ENCODE assay signal across 10 mouse cellular contexts in genomic region chr5:113461998-113462625, GRCm38 (mm10). TPM values are rescaled to one million over a fixed set of nuclear protein-coding genes. Genes with fewer than 3 reads are reported as not detected.
DNase-seq lines count a peak whose midpoint lies in the region; ATAC-seq lines count a peak whose summit lies in the region.
"Had no signal": no experiment of that assay in that cellular context is flagged by ENCODE, and none has a peak within 500 bp of the region (broad histone marks: within the 10 kb centered on the region; RNA-seq: fewer than 3 reads in every experiment).

No protein-coding gene starts in this region.

- peaks cover 33% of the 10 kb centered on the region; the same call in 1 of the 2 replicates for H3K27me3 ChIP-seq in hindbrain, embryonic 13.5 days
- peaks cover 25% of the 10 kb centered on the region for H3K27me3 ChIP-seq in neural tube, embryonic 13.5 days

- H3K4me2 ChIP-seq in hindbrain, embryonic 13.5 days = peak overlapping the region; percentile 51
- peak overlapping the region; percentile 52 for H3K4me2 ChIP-seq in neural tube, embryonic 13.5 days

- H3K9ac ChIP-seq in hindbrain, embryonic 13.5 days = peak overlapping the region; percentile 49; the same call in 1 of the 2 replicates
- peak overlapping the region; percentile 56 for H3K9ac ChIP-seq in neural tube, embryonic 13.5 days

- 0 out of 2 replicates have a peak, but pooled peaks have one; percentile 18 for ATAC-seq in cerebellum, adult (ENCODE audit: insufficient number of reproducible peaks, low FRiP score, low TSS enrichment)
- ATAC-seq in hindbrain, embryonic 13.5 days (ENCODE audit: low FRiP score) = no peak
- ATAC-seq in neural tube, embryonic 13.5 days (ENCODE audit: low read depth) = 0 out of 2 replicates have a peak, but pooled peaks have one; percentile 24
- ATAC-seq: intestine, postnatal 0 days had no signal

- H3K9me3 ChIP-seq in hindbrain, embryonic 13.5 days = no peaks in the 10 kb centered on the region
- H3K9me3 ChIP-seq in neural tube, embryonic 13.5 days = no peaks in the 10 kb centered on the region

- H3K4me1 ChIP-seq in hindbrain, embryonic 13.5 days (replicated peaks) = peaks cover 50% of the 10 kb centered on the region
- H3K4me1 ChIP-seq in neural tube, embryonic 13.5 days (replicated peaks) = peaks cover 40% of the 10 kb centered on the region

- WGBS in hindbrain, embryonic 13.5 days = 18% methylated on average over 21 of the region's 21 CpGs
- WGBS in neural tube, embryonic 13.5 days = 23% methylated on average over 21 of the region's 21 CpGs

- no peaks in the 10 kb centered on the region for H3K36me3 ChIP-seq in hindbrain, embryonic 13.5 days
- H3K36me3 ChIP-seq in neural tube, embryonic 13.5 days = no peaks in the 10 kb centered on the region

- no peak for DNase-seq in cerebellum, adult 9-10 months
- peak; percentile 34 for DNase-seq in right cerebral cortex, adult 18-20 months
- DNase-seq in right cerebral cortex, postnatal 4 days = no peak
- no peak for DNase-seq in thymus, postnatal 0 days (ENCODE audit: low spot score)
- DNase-seq in kidney, adult 9 months = no peak
- DNase-seq: thymus, postnatal 36 days had no signal

- H3K27ac ChIP-seq in hindbrain, embryonic 13.5 days = peak overlapping the region; percentile 50
- H3K27ac ChIP-seq in neural tube, embryonic 13.5 days (replicated peaks) = 0 out of 2 replicates have a peak overlapping the region, but pooled peaks have one; percentile 9

- peak overlapping the region; percentile 23 for H3K4me3 ChIP-seq in hindbrain, embryonic 13.5 days
- peak overlapping the region; percentile 15 for H3K4me3 ChIP-seq in neural tube, embryonic 13.5 days

RNA-seq across cellular contexts. Expression of gene Wscd2, which starts 28.0 kb away (rescaled TPM):
- polyA plus RNA-seq in hindbrain, embryonic 13.5 days (2015; fragmentation: Nextera tagmentation; extraction: Ambion mirVana) = 9.8 and 10.4 TPM in 2 replicates
- 16.3 and 16.5 TPM in 2 replicates for polyA plus RNA-seq in neural tube, embryonic 13.5 days (2015; fragmentation: Nextera tagmentation; extraction: Ambion mirVana)
- polyA plus RNA-seq in thymus, postnatal 0 days (2015; fragmentation: Nextera tagmentation; extraction: Ambion mirVana) = 0.10 and 0.23 TPM in 2 replicates
